Mouse (Mus musculus) lung, embryonic 14.5 days (tissue): ENCODE results near the gene Macf1. TPM values are rescaled to one million over a fixed set of nuclear protein-coding genes. Genes with fewer than 3 reads are reported as not detected.
"Not testable (repeated sequence)": the region's sequence is repeated elsewhere in the genome, so short reads cannot be mapped to it uniquely, and the experiment has no call there.

Experiments used
- ATAC-seq: fragments of 200-750 bp; cut with Nextera tagmentation; 2 replicates; pipeline ENCODE4 v1.8.0; 2017; ENCODE audit warnings: mild to moderate bottlenecking, moderate TSS enrichment, moderate library complexity; ENCODE audit not compliant: insufficient read depth
- DNase-seq: peaks from one replicate; pipeline ENCODE4 v3.0.0-alpha.2; 2015
- H3K27ac ChIP-seq: fragments of 300-500 bp; sonication (generic); 2 replicates; pipeline ENCODE4 v1.5.1; 2014; ENCODE audit warnings: low read depth, mild to moderate bottlenecking, moderate library complexity
- H3K27me3 ChIP-seq: fragments of 300-500 bp; sonication (generic); 2 replicates; pipeline ENCODE4 v1.6.1; 2014; ENCODE audit warnings: low read length, control low read depth; ENCODE audit not compliant: insufficient read depth
- H3K36me3 ChIP-seq: fragments of 300-500 bp; sonication (generic); 2 replicates; pipeline ENCODE4 v1.6.1; 2014; ENCODE audit warnings: control low read depth; ENCODE audit not compliant: insufficient read depth
- H3K4me1 ChIP-seq: fragments of 300-500 bp; sonication (generic); 2 replicates; pipeline ENCODE4 v1.6.1; 2014; ENCODE audit warnings: antibody characterized with exemption, control low read depth; ENCODE audit not compliant: insufficient read depth
- H3K4me2 ChIP-seq: fragments of 300-500 bp; sonication (generic); 2 replicates; pipeline ENCODE4 v1.6.1; 2014; ENCODE audit warnings: mild to moderate bottlenecking
- H3K4me3 ChIP-seq: fragments of 300-500 bp; sonication (generic); 2 replicates; pipeline ENCODE4 v1.5.1; 2014; ENCODE audit warnings: low read depth, low read length
- H3K9ac ChIP-seq: fragments of 300-500 bp; sonication (generic); 2 replicates; pipeline ENCODE4 v1.6.1; 2014
- H3K9me3 ChIP-seq: fragments of 300-500 bp; sonication (generic); 2 replicates; pipeline ENCODE4 v1.6.1; 2016; ENCODE audit warnings: low read depth, low read length, control low read depth
- CTCF ChIP-seq: IDR thresholded peaks from 2 replicates; pipeline ENCODE4 v1.5.1; 2016; ENCODE audit warnings: antibody characterized with exemption, low read depth
- WGBS: fragments of 180-500 bp; shearing (Covaris S2); extraction: QIAGEN DNeasy Blood & Tissue Kit; methylation state at CpG from one replicate; pipeline ENCODE4 v1.1.7; 2014; 5-methylcytosine and 5-hydroxymethylcytosine counted together
- polyA plus RNA-seq: library from polyadenylated mRNA; unstranded; fragments of >200 nt; fragmentation: Nextera tagmentation; extraction: Ambion mirVana; gene quantifications from 2 replicates; pipeline ENCODE4 v1.2.1, GENCODE M21; 2014

Macf1 gene
- polyA plus RNA-seq, 1 experiment from 2014 or later = 103 TPM

DNA sequence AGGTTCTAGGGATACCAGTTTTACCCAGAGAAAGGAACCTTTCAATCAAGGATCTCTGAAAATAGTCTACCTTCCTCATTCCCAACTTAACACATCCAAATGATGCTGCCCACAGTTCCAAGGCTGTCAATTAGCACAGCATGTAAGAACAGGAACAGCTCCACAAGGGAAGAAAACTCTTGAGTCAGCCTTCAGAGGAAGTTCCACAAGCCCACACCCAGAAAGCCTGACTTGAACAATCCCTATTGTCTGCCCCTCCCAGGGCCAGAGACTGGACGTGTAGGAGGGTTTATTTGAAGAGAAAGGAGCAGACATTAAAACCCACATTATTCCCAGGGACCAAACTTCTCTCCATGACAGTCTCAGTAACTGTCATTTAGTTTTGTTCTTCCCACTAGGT is 48.7 kb downstream of the Macf1 start:
- H3K4me2 ChIP-seq = no peak overlapping the region
- TF ChIP-seq CTCF = no peak
- no peaks in the 10 kb centered on the region for H3K4me1 ChIP-seq
- DNase-seq = peak; percentile 44
- ATAC-seq = no peak
- no peaks in the 10 kb centered on the region for H3K36me3 ChIP-seq
- H3K4me3 ChIP-seq = no peak overlapping the region
- no peaks in the 10 kb centered on the region for H3K27me3 ChIP-seq
- WGBS = 25% methylated on average over 1 of the region's 1 CpGs
- no peak overlapping the region for H3K9ac ChIP-seq
- no peaks in the 10 kb centered on the region for H3K9me3 ChIP-seq
- peak overlapping the region; percentile 2; the same call in 1 of the 2 replicates for H3K27ac ChIP-seq

DNA sequence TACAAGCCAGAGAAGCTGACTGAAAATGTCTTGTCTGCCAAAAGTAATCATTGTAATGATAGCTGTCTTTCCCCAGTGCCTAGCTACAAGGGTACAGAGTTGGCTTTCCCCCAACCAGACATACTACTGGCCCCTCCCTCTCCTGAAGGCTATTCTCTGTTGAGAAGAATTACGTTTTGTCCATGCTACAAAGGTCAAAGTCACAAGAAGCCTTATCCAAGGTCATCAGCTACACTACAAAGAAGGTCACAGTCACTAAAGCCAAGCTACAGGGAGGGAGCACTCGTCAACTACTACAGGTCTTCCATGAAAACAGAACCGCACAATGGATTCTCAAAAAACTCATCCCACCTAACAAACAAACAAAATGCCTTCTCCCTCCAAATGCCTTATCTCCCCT is 49.7 kb downstream of the Macf1 start:
- Histone ChIP-seq H3K36me3 (no peaks in the 10 kb centered on the region), H3K4me3 (no peak overlapping the region), H3K4me1 (no peaks in the 10 kb centered on the region), H3K4me2 (no peak overlapping the region), H3K9me3 (no peaks in the 10 kb centered on the region), H3K9ac (no peak overlapping the region), H3K27ac (peak overlapping the region; percentile 73), H3K27me3 (no peaks in the 10 kb centered on the region)
- no peak for DNase-seq
- no peak for ATAC-seq
- 66% methylated on average over 3 of the region's 3 CpGs for WGBS
- TF ChIP-seq CTCF = no peak

DNA sequence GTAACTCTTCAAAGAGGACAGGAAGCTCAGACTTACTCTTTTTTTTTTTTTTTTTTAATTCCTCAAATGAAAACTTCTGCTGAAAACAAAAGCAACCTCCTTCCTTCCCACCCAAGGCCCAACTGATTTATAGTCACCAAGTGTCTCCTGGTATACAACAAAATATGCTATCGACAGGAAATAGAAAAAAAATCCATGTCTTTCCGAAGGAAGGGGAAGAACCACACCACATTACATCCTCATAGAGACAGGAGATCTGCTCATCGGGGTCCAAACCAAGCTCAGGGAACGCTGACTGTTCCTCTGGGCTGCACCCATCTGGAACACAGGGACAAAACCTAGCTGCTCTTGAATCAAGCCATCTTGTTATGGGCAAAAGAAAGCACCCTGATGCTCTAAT is 50.3 kb downstream of the Macf1 start:
- H3K9ac ChIP-seq = no peak overlapping the region
- no peaks in the 10 kb centered on the region for H3K27me3 ChIP-seq
- no peak for ATAC-seq
- no peak overlapping the region for H3K4me3 ChIP-seq
- H3K27ac ChIP-seq = peak overlapping the region; percentile 73
- no peak for DNase-seq
- WGBS = 76% methylated on average over 4 of the region's 4 CpGs
- H3K36me3 ChIP-seq = no peaks in the 10 kb centered on the region
- H3K4me1 ChIP-seq = no peaks in the 10 kb centered on the region
- no peak overlapping the region for H3K4me2 ChIP-seq
- TF ChIP-seq CTCF = no peak
- H3K9me3 ChIP-seq = no peaks in the 10 kb centered on the region

DNA sequence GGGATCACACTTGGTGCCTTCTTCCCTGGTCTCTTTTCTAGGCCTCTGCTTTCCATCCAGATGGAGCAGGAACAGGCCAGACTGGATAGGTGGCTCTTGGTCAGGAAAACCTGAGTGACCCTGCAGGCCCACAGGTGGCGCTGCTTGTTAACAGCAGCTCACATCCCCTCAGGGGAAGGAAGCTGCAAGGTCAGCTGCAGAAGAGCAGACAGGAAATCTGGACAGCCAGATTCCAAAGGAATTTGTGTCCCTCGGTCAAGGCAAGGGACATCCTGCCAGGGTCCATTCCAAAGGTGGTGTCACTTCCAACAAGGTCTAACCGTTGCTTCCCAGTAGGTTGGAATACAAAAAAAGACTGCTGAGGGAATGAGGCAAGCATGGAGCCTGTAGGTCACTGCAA is 50.8 kb downstream of the Macf1 start:
- ATAC-seq (peak; percentile 72; the same call in 1 of the 2 replicates), DNase-seq (peak; percentile 79)
- Histone ChIP-seq H3K4me2 (no peak overlapping the region), H3K4me1 (no peaks in the 10 kb centered on the region), H3K9ac (no peak overlapping the region), H3K27ac (peak overlapping the region; percentile 73; the same call in 1 of the 2 replicates), H3K4me3 (no peak overlapping the region), H3K9me3 (no peaks in the 10 kb centered on the region), H3K36me3 (no peaks in the 10 kb centered on the region), H3K27me3 (no peaks in the 10 kb centered on the region)
- 15% methylated on average over 3 of the region's 3 CpGs for WGBS
- TF ChIP-seq CTCF = peak; percentile 84

DNA sequence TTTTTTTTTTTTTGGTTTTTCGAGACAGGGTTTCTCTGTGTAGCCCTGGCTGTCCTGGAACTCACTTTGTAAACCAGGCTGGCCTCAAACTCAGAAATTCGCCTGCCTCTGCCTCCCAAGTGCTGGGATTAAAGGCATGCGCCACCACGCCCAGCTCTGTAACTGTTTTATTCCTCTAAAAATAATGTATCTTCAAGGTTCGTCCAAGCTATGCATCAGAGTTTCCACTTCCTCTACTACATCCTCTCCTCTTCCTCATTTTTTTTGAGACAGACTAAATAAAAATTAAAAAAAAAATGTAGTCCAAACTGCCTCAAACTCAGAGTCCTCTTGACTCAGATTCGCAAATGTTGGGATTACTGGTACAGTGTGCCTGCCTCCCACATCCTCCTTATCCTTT is 52.0 kb downstream of the Macf1 start:
- DNase-seq, H3K4me3 ChIP-seq, H3K27ac ChIP-seq, H3K9ac ChIP-seq, H3K4me1 ChIP-seq, H3K27me3 ChIP-seq, H3K36me3 ChIP-seq, H3K9me3 ChIP-seq, ATAC-seq, H3K4me2 ChIP-seq: not testable (repeated sequence)
- 89% methylated on average over 5 of the region's 6 CpGs for WGBS

DNA sequence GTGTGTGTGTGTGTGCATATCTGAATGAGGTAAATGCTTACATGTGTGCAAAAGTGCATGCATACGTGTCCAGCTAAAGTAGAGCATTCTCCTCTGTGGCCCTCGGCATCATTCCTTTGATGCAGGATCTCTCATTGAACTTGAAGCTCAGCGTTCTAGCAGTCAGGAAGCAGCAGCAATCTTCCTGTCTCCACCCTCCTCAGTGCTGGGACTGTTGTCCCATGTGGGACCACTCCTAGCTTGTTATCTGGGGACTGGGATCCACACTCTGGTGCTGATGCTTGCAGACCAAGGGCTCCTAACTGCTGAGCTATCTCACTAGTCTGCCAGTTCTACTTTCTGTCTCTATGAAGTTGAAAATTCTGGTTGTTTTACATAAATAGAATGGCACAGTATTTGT is 52.5 kb downstream of the Macf1 start:
- no peak for TF ChIP-seq CTCF
- H3K9ac ChIP-seq = no peak overlapping the region

DNA sequence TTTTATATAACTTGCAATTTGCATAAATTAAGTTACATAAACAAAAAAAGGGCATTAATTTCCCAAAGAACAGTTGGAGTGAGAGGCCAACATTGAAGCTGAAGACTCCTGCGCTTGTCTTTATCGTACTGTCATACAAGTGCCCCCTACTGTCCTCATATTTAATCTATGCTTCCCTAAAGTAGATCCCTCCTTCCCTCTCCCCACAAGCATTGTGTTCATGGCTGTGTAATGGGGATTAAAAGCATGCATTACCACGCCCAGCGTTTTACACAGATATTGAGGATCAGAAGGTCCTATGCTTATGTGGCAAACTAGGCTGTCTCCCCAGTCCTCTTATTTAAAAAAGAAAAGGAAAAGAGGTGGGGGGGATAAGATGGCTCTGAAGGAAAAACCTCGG is 56.5 kb downstream of the Macf1 start:
- no peak overlapping the region for H3K4me3 ChIP-seq
- peak; percentile 48 for TF ChIP-seq CTCF
- H3K36me3 ChIP-seq = no peaks in the 10 kb centered on the region
- no peak overlapping the region for H3K9ac ChIP-seq
- WGBS = 73% methylated on average over 5 of the region's 5 CpGs
- H3K9me3 ChIP-seq = no peaks in the 10 kb centered on the region
- no peak overlapping the region for H3K27ac ChIP-seq
- DNase-seq (peak; percentile 65), ATAC-seq (no peak)
- no peaks in the 10 kb centered on the region for H3K27me3 ChIP-seq
- peaks cover 22% of the 10 kb centered on the region for H3K4me1 ChIP-seq
- no peak overlapping the region for H3K4me2 ChIP-seq

More for the DNA sequence above, 52.5 kb downstream of the Macf1 start:
- DNase-seq (no peak), ATAC-seq (no peak)
- no peaks in the 10 kb centered on the region for H3K36me3 ChIP-seq
- no peak overlapping the region for H3K4me3 ChIP-seq
- no peaks in the 10 kb centered on the region for H3K4me1 ChIP-seq
- no peak overlapping the region for H3K27ac ChIP-seq
- no peak overlapping the region for H3K4me2 ChIP-seq
- no peaks in the 10 kb centered on the region for H3K9me3 ChIP-seq
- H3K27me3 ChIP-seq = no peaks in the 10 kb centered on the region
- 76% methylated on average over 3 of the region's 3 CpGs for WGBS

DNA sequence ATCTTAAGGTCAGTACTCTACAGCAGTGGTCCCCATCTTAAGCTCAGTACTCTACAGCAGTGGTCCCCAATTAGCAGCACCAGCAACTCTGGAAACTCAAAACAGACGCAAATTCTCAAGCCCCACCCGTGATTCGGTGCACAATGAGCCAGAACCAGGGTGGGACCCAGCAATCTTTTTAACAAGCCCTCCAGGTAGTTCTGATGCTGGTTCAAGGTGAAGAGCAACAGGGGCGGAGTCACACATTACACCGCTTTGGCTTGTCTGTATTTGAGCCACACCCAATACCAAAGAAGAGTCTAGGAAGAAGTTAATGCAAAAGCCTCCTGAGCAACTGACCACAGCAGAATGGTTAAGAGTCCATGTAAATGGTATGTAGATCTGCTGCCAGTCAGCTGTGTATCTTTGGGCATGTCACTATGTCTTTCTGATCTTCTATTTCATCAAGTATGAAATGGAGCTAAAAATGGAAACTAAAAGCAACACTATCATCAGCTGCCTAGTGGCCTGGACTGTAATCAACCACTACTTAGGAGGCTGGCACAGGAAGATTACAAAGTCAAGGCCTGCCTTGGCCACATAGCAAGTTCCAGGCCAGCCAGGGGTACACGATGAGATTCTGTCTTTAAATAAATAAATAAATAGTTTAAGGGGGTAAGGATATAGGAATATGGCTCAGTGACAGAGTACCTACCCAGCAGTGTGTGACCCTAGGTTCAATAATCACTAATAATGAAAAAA is 58.7 kb downstream of the Macf1 start:
- no peak overlapping the region for H3K4me3 ChIP-seq
- H3K9me3 ChIP-seq = no peaks in the 10 kb centered on the region

More for the DNA sequence above, 58.7 kb downstream of the Macf1 start:
- TF ChIP-seq CTCF = no peak
- Histone ChIP-seq H3K4me1 (peaks cover 27% of the 10 kb centered on the region), H3K4me2 (no peak overlapping the region), H3K27me3 (no peaks in the 10 kb centered on the region), H3K36me3 (no peaks in the 10 kb centered on the region), H3K9ac (no peak overlapping the region), H3K27ac (peak overlapping the region; percentile 72; the same call in 1 of the 2 replicates)
- ATAC-seq = no peak
- WGBS = 77% methylated on average over 6 of the region's 6 CpGs
- no peak for DNase-seq
